ENCODE assay signal across 8 mouse cellular contexts in the genomic region with DNA sequence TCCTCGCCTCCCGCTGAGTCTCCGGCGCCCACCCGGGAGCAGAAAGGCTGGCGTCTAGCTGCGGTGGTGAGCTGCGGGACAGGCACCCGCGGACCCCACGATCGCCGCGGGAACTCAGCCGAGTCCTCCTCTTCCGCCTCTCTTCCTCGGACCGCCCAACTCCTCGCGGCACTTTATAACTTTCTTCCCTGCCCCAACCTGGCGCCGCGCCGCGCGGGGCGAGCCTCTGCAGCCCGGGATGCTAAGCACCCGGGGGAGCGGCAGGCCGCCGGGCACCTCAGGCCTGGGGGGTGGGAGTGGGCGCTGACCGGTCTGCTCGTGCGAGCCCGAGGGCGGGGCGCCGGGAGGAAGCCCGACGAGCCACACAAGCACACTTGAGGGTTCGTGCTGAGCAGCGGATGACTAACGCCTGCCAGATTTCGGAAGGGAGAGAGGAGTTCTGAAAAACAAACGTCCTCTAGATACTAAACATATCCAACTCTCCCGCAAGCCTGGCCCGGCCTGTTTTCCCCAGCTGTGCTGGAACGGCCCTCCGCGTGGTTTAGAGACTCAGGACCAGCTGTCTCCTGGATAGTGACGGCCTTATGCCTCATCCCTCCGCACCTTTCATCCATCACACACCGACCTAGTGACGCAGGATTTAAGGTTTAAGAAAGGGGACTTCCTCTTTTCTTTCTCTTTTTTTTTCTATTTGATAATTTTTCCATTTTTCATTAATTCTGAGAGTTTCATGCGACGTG. TPM values are rescaled to one million over a fixed set of nuclear protein-coding genes. Genes with fewer than 3 reads are reported as not detected.
DNase-seq lines count a peak whose midpoint lies in the region; ATAC-seq lines count a peak whose summit lies in the region.

Antxr2 (minus strand) TSS at position 142 of the 740 bp plus-strand sequence.

- ATAC-seq in hematopoietic stem cell, adult 5-6 weeks (replicated peaks in 1 of 2; ENCODE audit: insufficient read depth in 1 of 2, low FRiP score in 2 of 2, low TSS enrichment in 1 of 2, low read depth in 1 of 2, poor library complexity in 2 of 2, severe bottlenecking in 2 of 2) = peak; percentile 19 to 40

- DNase-seq in Muller cell, postnatal 12 days (ENCODE audit: inconsistent ontology term) = peak; percentile 85
- DNase-seq in cerebellum, adult 8-10 months = peak; percentile 1
- peak; percentile 13 to 26 for DNase-seq in frontal cortex, postnatal 14 days (ENCODE audit: low spot score in 2 of 2)
- DNase-seq in layer of hippocampus, postnatal 14 days (ENCODE audit: low spot score in 2 of 2) = peak; percentile 28 to 29
- peak; percentile 68 for DNase-seq in lung, postnatal 25 days (ENCODE audit: low spot score)
- DNase-seq in right cerebral cortex, adult 18-20 months = peak; percentile 50
- peak; percentile 75 to 79 for DNase-seq in urinary bladder, postnatal 4 days (ENCODE audit: low spot score in 2 of 2)

RNA-seq across cellular contexts. Expression of gene Antxr2, which starts in this region (rescaled TPM):
- 23.3 and 27.5 TPM in 2 replicates for total RNA-seq in hematopoietic stem cell, adult 5-6 weeks (2017)
- total RNA-seq in layer of hippocampus, postnatal 14 days (2021) = 1 to 10 TPM; 1.9 to 2.1 TPM

Comparison
In these comparisons a context has a peak if more than half of its experiments do, and no peak if none do; other contexts are left out.
1. Peak in every context shown above with its lines: DNase-seq and ATAC-seq.
2. DNase-seq: peak in every context shown above with its lines; median percentile 85 in Muller cell, postnatal 12 days; 77 in urinary bladder, postnatal 4 days; 68 in lung, postnatal 25 days; 50 in right cerebral cortex, adult 18-20 months; 28 in layer of hippocampus, postnatal 14 days; 20 in frontal cortex, postnatal 14 days; 1 in cerebellum, adult 8-10 months.